Mouse (Mus musculus) adipose tissue, adult 10 weeks (tissue): Measurements from ENCODE around the gene Bpifb9a. TPM values are rescaled to one million over a fixed set of nuclear protein-coding genes. Genes with fewer than 3 reads are reported as not detected.

Source experiments
- polyA plus RNA-seq: library from polyadenylated mRNA; stranded (reverse); fragments of 350-450 nt; fragmentation: Illumina TruSeq; extraction: RNeasy Lipid Tissue Mini Kit (QIAGEN cat#74804); gene quantifications from one replicate; pipeline ENCODE4 v1.2.3, GENCODE M21; 2014; ENCODE audit warnings: low read depth, low replicate concordance

The Bpifb9a gene
- polyA plus RNA-seq, result not detected

DNA sequence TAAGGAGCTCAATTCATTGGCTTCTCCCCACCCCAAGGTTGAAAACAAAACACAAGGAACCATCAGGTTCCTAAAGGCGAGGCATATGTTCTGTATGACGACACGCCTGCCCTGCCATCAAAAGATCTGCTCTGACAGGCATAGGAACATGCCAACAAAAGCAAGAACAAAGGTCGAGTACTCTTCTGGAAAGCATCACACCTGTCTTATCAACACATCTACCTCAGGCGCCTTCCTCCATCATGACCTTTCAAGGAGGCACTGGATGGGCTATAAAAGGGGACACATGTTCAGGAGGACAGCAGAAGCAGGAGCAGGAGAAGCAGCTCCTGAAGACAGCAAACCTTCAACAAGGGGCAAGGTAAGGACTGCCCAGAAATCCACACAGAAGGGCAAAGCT, at the start of gene Bpifb9a:
TSS of gene Bpifb9a (plus strand) at position 301 of the 400 bp plus-strand sequence.

GRCm38 (mm10) chr2:154223265-154223916, 34.3 kb upstream of the Bpifb9a start, which contains the start of gene Bpifb5:
Gene Bpifb5, plus strand, starts transcription at chr2:154223742.

DNA sequence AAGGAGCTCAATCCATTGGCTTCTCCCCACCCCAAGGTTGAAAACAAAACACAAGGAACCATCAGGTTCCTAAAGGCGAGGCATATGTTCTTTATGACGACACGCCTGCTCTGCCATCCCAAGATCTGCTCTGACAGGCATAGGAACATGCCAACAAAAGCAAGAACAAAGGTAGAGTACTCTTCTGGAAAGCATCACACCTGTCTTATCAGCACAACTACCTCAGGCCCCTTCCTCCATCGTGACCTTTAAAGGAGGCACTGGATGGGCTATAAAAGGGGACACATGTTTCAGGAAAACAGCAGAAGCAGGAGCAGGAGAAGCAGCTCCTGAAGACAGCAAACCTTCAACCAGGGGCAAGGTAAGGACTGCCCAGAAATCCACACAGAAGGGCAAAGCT, 49.3 kb downstream of the Bpifb9a start, which contains the start of gene Bpifb9b:
TSS of gene Bpifb9b (plus strand) at position 301 of the 400 bp plus-strand sequence.

Other genes starting within 250 kb of the Bpifb9a start
- gene Bpifa2, start 249.6 kb upstream of the Bpifb9a start, polyA plus RNA-seq, result not detected
- gene Bpifa3, start 127.5 kb upstream of the Bpifb9a start, polyA plus RNA-seq, result 3.4 TPM
- gene Bpifa1, start 115.0 kb upstream of the Bpifb9a start, polyA plus RNA-seq, result not detected
- not detected for gene Bpifa5, start 95.2 kb upstream of the Bpifb9a start, polyA plus RNA-seq
- gene Bpifb1, start 67.0 kb upstream of the Bpifb9a start, polyA plus RNA-seq, result not detected
- 0.43 TPM for gene Bpifb5, start 34.1 kb upstream of the Bpifb9a start, polyA plus RNA-seq
- not detected for gene Bpifb9b, start 49.4 kb downstream of the Bpifb9a start, polyA plus RNA-seq
- gene Cdk5rap1, start 115.2 kb downstream of the Bpifb9a start, polyA plus RNA-seq, result 7.1 TPM
- gene Snta1, start 150.2 kb downstream of the Bpifb9a start, polyA plus RNA-seq, result 31.1 TPM
- 10.8 TPM for gene Cbfa2t2, start 178.6 kb downstream of the Bpifb9a start, polyA plus RNA-seq